Mouse (Mus musculus): ENCODE measurements around the gene Fndc3b. TPM values are rescaled to one million over a fixed set of nuclear protein-coding genes. Genes with fewer than 3 reads are reported as not detected.
A peak's percentile ranks its signal among the peaks of the same experiment; 100 is the strongest.

Fndc3b gene
- polyA plus RNA-seq, 1 experiment from 2014 or later, result 16.7 TPM

DNA sequence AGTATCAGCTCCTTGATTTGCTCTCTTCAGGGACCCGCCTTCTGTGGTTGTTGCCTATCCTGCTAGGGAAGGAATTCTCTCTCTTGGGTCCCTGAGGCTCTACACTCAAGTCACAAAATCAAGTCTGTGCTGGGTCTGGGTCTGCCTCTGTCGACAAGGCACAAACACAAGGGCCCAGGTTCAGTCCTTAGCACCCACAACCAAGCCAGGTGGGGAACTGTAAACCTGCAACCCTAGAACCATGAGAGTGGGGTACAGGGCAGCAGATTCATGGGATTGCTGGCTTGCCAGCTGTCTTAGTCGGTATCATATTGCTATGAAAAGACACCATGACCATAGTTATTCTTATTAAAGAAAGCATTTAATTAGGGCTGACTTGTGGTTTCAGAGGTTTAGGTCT is 121.8 kb downstream of the Fndc3b start:
- Histone ChIP-seq H3K4me3 (ENCODE audit: inconsistent target) (no peak overlapping the region), H3K79me2 (ENCODE audit: inconsistent target) (peaks cover 91% of the 10 kb centered on the region), H3K36me3 (ENCODE audit: inconsistent target) (no peaks in the 10 kb centered on the region), H3K27ac (no peak overlapping the region)
- 94% methylated on average over 2 of the region's 3 CpGs for WGBS (ENCODE audit: missing documents)

DNA sequence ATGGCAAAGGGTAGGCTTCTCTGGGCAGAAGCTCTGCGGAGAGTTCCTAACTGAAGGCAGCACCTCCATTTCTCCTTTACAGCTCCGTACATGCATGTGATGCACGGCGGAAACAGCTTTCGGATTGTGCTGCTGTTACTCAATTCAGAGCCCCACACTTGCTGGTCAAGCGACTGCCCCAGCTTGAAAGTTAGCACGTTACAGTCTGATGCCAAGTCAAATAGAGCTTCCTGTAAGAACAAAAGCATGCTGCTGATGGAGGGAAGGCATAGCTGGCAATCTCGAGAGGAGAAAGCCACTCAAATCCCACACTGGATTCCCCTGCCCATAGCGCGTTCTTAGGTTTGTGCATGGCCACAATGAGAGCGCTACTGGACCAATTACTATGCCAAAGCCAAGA is 122.5 kb downstream of the Fndc3b start:
- no peak overlapping the region for H3K4me3 ChIP-seq (ENCODE audit: inconsistent target)
- no peak overlapping the region for H3K27ac ChIP-seq
- peaks cover 86% of the 10 kb centered on the region for H3K79me2 ChIP-seq (ENCODE audit: inconsistent target)
- H3K36me3 ChIP-seq (ENCODE audit: inconsistent target), result no peaks in the 10 kb centered on the region
- 92% methylated on average over 11 of the region's 11 CpGs for WGBS (ENCODE audit: missing documents)

DNA sequence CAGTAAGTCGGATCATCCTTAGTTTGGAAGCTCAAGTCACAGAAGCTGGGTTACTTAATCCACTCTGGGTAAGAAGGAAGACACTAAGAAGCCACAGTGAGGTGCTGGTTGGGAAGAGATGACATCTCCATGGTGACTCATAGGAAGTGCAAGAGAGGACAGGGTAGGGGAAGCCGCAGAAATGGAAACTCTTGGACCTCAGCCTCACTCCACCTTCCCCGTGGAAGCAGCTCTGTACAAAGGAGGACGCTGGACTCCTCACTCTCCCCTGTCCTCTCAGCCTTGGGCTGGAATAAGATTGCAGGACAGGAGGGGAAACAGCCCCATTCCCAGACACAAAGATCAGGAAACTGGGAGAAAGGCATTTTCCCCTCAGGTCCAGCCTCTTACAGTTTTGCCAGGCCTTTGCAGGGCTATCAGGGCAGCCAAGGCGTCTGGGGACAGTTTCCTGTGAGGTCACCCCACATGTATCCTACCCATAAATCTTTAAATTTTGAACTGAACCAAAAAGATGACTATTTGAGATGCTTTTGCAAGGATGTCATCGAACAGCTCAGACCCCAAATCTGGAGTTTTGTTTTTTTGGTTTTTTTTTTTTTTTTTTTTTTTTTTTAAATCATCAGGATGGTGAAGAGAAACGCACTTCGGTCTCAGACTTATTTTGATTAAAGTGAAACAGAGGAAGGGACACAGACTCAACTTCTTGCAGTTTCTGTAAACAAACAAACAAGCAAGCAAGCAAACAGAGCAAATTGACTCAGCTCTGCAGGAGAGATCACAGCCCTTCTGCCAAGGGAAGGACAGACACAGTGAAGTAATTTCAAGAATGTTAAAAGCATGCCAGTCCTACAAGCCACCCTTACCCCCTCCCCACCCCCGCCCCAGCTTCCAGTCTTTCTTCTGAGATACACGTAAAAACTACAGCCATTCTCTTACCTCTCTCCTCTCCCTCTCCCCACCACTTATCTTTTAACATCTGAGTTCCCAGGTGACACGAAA is 126.2 kb downstream of the Fndc3b start:
- Histone ChIP-seq H3K4me3 (ENCODE audit: inconsistent target) (no peak overlapping the region), H3K36me3 (ENCODE audit: inconsistent target) (no peaks in the 10 kb centered on the region), H3K27ac (peak overlapping the region; percentile 74), H3K79me2 (ENCODE audit: inconsistent target) (peaks cover 77% of the 10 kb centered on the region)
- WGBS (ENCODE audit: missing documents), result 48% methylated on average over 11 of the region's 11 CpGs

DNA sequence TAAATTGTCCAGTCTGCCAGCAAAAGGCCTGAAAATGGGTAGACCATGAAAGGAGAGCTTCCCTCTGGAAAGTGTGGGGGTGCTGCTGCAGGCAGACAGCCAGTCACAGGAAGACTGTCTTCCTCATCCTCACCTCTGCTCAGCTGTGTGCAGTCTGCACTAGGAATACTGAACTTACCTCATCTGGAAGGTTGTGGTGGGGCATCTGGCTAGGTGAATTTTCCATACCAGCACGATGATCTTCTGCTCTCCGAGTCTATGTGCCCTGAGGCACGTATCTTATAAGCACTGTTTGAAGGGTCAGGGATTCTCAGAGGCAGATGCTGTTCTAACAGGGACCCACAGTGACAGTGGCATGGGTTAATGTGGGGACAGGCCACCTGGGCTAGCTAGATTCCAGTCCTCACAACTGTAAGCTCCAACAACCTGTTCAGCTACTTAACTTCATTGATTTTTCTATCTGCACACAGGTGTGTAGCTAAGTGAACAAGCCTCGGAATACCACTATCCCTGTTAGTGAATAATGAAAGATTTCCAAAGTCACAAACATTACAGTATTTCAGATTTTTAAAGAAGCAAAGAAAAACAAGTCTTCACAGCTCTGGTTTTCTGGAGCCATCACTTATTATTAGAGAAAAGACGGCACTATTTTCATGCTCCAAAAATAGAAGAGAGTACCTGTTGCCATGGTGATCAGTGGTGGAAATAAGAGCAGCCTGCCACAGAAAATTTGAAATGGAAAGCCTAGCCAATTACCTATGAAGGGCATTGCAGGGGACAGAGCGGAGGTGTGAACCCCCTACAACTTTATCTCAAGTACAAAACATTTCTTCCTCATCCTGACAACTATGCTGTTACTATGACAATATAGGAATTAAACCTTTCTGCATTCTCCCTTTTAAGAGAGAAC is 128.9 kb downstream of the Fndc3b start:
- H3K36me3 ChIP-seq (ENCODE audit: inconsistent target), result no peaks in the 10 kb centered on the region
- 94% methylated on average over 6 of the region's 6 CpGs for WGBS (ENCODE audit: missing documents)
- H3K4me3 ChIP-seq (ENCODE audit: inconsistent target), result no peak overlapping the region
- H3K27ac ChIP-seq, result no peak overlapping the region
- peaks cover 65% of the 10 kb centered on the region for H3K79me2 ChIP-seq (ENCODE audit: inconsistent target)

DNA sequence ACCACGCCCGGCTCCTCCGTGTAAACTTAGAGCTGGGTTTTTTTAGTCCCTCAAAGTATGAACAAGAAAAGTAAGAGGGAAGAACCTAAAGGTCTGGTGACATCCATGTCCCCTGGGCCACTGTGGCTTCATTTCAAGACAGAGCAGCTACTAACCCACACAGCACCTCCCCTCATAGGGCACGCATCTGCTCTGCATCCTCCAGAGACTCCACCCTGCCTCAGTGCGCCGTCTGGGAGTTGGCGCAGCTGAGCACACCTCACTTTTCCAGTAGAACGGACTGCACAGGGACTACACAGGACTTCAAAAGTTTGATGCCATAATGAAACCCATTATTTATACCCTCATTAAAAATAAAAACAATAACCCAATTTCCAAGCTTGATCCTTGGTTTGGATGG is 130.2 kb downstream of the Fndc3b start:
- 94% methylated on average over 8 of the region's 8 CpGs for WGBS (ENCODE audit: missing documents)
- H3K36me3 ChIP-seq (ENCODE audit: inconsistent target), result no peaks in the 10 kb centered on the region

DNA sequence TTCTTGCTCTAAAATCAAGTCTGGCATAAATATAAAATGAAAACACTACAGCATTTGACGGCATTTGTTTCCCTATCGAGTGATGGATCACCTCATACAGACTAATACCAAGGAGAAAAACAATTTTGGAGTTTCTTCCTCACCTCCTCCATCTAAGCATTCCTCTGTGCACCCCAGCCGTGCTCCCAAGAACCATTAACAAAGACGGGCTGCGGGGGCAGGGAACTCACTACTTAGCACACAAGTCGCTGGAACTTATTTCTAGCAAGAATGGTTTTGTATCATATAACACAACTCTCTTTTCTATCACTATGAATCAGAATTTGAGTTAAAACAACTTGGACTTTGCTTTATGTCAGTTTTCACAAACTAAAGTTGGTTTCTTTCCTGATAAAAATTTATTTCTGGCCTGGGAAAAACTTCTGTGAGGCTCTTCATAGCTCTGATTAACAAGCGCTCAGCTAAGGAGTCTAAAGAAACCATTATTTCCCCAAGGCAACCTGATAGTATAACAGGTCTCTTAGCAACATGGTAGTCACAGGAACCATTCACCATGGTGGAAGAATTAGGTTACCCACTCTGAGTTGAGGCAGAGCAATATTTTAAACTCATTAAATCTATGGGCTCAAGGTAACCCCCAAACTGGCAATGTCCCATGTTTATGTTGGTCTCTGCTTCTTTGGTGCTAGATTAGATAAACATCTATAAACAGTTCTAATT is 131.1 kb downstream of the Fndc3b start:
- Histone ChIP-seq H3K27ac (no peak overlapping the region), H3K79me2 (ENCODE audit: inconsistent target) (peaks cover 66% of the 10 kb centered on the region), H3K4me3 (ENCODE audit: inconsistent target) (no peak overlapping the region), H3K36me3 (ENCODE audit: inconsistent target) (no peaks in the 10 kb centered on the region)
- 98% methylated on average over 7 of the region's 7 CpGs for WGBS (ENCODE audit: missing documents)

More for the DNA sequence above, 130.2 kb downstream of the Fndc3b start:
- Histone ChIP-seq H3K27ac (no peak overlapping the region), H3K79me2 (ENCODE audit: inconsistent target) (peaks cover 65% of the 10 kb centered on the region), H3K4me3 (ENCODE audit: inconsistent target) (no peak overlapping the region)

DNA sequence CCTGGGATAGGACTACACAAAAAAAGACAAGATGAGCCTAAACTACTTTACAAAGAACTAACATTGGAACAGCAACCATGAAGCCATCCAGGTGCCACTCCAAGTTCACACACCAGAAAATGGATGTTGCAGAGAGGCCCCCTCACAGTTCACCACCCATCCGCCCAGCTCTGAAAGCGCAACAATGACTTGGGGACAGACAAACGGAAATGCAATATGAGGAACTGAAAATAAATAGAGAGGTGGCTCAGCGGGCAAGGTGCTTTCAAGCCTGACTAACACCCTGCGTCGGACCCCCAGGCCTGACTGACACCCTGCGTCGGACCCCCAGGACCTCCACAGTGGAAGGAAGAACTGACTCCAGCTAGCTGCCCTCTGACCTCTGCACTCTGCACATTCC is 131.9 kb downstream of the Fndc3b start:
- WGBS (ENCODE audit: missing documents), result 17% methylated on average over 8 of the region's 8 CpGs
- Histone ChIP-seq H3K4me3 (ENCODE audit: inconsistent target) (no peak overlapping the region), H3K27ac (no peak overlapping the region), H3K36me3 (ENCODE audit: inconsistent target) (no peaks in the 10 kb centered on the region), H3K79me2 (ENCODE audit: inconsistent target) (peaks cover 75% of the 10 kb centered on the region)

DNA sequence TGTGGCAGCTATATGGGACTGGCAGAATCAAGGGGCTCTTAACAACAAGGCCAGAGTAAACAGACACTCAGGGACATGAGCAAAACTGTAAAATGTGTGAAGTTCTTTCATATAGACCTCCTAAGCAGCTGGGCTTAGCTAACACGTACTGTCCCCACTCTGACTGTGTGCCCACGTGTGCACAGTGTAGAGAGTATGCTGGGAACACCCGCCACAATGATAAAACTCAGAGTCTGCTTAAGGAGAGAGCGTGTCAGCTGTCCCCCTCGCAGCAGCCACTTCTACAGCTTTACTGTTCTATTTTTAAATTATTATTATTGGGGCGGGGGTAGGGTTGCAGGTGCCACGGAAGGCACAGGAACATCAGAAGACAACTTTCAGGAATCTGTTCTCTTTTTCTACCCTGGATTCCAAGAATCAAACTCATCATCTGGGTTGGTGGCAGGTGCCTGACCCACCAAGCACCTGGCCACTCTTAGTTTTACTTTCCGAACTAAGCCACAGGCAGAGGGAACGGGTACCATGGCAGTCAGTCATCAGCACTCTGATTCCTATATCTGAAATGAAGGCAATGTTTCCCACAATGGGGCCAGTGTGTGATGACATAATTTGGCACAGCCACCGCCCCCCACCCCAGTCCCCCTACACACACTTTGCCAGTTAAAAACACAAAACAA is 133.6 kb downstream of the Fndc3b start:
- Histone ChIP-seq H3K27ac (no peak overlapping the region), H3K79me2 (ENCODE audit: inconsistent target) (peaks cover 79% of the 10 kb centered on the region), H3K4me3 (ENCODE audit: inconsistent target) (no peak overlapping the region), H3K36me3 (ENCODE audit: inconsistent target) (no peaks in the 10 kb centered on the region)
- 90% methylated on average over 10 of the region's 10 CpGs for WGBS (ENCODE audit: missing documents)

DNA sequence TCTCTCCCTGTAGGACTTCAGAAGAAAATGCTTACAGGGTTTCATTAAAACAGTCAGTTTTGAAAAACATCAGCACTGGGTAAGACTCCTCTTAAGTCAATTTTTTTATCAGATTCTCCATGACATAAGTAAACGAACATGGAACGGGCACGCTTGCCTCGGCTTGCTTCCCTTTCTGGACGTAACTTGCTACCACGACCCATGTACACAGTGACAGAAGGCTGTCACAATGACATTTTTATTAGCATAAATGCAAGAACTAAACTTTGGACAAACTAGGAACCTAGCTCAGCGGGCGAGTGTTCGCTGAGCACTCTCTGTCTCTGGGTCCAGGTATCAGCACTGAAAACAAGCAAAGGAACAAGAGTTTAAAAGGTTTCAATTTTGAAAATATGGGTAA is 136.9 kb downstream of the Fndc3b start:
- Histone ChIP-seq H3K36me3 (ENCODE audit: inconsistent target) (no peaks in the 10 kb centered on the region), H3K79me2 (ENCODE audit: inconsistent target) (peaks cover 90% of the 10 kb centered on the region), H3K27ac (no peak overlapping the region), H3K4me3 (ENCODE audit: inconsistent target) (no peak overlapping the region)
- 92% methylated on average over 9 of the region's 9 CpGs for WGBS (ENCODE audit: missing documents)

DNA sequence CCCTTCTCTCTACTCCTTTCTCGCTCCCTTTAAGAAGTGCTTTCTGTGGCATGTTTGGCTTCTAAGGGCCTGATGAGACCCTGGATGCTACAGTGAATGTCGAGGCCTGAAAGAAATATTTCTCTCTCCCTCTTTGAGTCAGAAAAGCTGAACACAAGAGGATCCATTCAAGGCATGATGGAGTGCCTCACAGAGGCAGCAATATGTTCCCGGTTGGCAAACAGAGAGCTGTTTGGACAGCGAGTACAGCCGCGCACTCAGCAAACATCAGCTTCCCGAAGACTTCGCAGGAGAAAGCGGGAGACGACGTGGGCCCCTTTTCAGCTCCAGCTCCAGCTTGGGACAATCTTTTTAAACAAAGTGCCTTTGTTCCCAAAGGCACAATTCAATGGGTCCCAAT is 137.6 kb downstream of the Fndc3b start:
- H3K4me3 ChIP-seq (ENCODE audit: inconsistent target), result no peak overlapping the region
- WGBS (ENCODE audit: missing documents), result 97% methylated on average over 11 of the region's 11 CpGs
- H3K79me2 ChIP-seq (ENCODE audit: inconsistent target), result peaks cover 95% of the 10 kb centered on the region
- H3K36me3 ChIP-seq (ENCODE audit: inconsistent target), result no peaks in the 10 kb centered on the region
- no peak overlapping the region for H3K27ac ChIP-seq

DNA sequence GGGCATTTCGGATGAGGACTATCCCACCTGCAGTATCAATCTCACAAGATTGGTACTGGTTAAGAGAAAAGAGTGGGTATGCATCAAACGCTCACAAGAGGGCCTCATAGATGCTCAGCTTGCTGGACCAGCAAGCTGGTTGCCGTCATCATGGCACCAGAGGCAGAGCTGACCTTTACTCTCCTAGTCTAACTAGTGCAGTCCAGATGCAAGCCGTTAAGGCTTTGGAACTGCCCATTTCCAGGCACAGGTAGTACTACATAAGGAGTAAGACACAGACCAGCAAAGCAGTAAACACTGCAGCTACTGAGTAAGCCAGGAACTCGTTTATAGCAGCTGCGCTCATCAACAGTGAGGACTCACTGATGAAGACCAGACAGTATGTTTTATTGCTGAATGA is 138.8 kb downstream of the Fndc3b start:
- Histone ChIP-seq H3K4me3 (ENCODE audit: inconsistent target) (no peak overlapping the region), H3K36me3 (ENCODE audit: inconsistent target) (no peaks in the 10 kb centered on the region), H3K27ac (no peak overlapping the region), H3K79me2 (ENCODE audit: inconsistent target) (peaks cover 95% of the 10 kb centered on the region)
- 88% methylated on average over 6 of the region's 6 CpGs for WGBS (ENCODE audit: missing documents)

DNA sequence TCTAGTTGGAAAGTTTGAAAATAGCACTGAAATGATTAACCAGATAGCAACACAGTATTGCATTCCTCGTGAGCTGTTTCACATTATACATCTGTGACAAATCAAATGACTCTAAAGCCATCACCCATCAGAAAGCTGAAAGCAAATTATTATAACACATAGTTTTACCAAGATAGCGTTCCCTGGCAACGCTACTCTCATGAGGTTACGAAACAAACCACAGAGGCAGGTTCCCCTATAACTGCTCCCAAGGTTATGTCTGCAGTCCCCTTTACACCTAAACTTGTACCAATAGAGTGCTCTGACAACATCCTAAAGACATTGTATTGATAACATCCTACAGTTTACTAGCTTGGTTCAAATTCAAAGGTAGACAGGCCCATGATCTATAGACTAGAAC is 145.8 kb downstream of the Fndc3b start:
- Histone ChIP-seq H3K79me2 (ENCODE audit: inconsistent target) (peaks cover 82% of the 10 kb centered on the region; the same call in 1 of the 2 replicates), H3K4me3 (ENCODE audit: inconsistent target) (no peak overlapping the region), H3K27ac (no peak overlapping the region), H3K36me3 (ENCODE audit: inconsistent target) (no peaks in the 10 kb centered on the region)
- WGBS (ENCODE audit: missing documents), result 47% methylated on average over 4 of the region's 4 CpGs

DNA sequence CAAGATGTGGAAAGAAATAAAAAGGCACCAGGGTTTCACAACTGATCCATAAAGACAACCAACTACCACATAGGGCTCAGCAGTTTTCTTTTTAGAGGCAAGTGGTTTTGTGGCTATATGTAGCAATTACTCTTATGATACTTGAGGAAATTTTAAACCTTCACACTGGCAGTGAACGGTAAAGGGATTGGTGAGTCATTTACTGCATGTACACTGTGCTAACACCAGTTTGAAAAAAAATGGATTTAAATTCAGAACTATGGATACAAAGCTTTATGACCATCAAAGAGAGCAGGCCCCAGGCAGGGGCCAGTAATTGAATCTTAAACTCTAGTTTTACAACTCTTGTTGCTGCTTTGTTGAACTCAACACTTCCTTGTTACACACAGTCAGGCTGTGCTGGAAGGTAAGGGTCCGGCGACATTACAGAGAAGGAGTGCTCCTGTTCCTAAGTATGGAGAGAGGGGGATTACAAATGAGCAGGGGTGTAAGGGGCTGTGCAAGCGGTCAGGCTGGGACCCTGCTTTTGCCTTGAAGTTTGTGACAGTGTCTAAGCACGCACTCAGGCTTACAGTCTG is 148.0 kb downstream of the Fndc3b start:
- Histone ChIP-seq H3K27ac (no peak overlapping the region), H3K79me2 (ENCODE audit: inconsistent target) (peaks cover 83% of the 10 kb centered on the region; the same call in 1 of the 2 replicates), H3K4me3 (ENCODE audit: inconsistent target) (no peak overlapping the region), H3K36me3 (ENCODE audit: inconsistent target) (no peaks in the 10 kb centered on the region)
- 78% methylated on average over 5 of the region's 5 CpGs for WGBS (ENCODE audit: missing documents)
